Mouse (Mus musculus): ENCODE data around the gene Prr19. TPM values are rescaled to one million over a fixed set of nuclear protein-coding genes. Genes with fewer than 3 reads are reported as not detected.

Prr19 gene
- polyA plus RNA-seq, 1 experiment from 2014 or later, result 1.1 TPM

DNA sequence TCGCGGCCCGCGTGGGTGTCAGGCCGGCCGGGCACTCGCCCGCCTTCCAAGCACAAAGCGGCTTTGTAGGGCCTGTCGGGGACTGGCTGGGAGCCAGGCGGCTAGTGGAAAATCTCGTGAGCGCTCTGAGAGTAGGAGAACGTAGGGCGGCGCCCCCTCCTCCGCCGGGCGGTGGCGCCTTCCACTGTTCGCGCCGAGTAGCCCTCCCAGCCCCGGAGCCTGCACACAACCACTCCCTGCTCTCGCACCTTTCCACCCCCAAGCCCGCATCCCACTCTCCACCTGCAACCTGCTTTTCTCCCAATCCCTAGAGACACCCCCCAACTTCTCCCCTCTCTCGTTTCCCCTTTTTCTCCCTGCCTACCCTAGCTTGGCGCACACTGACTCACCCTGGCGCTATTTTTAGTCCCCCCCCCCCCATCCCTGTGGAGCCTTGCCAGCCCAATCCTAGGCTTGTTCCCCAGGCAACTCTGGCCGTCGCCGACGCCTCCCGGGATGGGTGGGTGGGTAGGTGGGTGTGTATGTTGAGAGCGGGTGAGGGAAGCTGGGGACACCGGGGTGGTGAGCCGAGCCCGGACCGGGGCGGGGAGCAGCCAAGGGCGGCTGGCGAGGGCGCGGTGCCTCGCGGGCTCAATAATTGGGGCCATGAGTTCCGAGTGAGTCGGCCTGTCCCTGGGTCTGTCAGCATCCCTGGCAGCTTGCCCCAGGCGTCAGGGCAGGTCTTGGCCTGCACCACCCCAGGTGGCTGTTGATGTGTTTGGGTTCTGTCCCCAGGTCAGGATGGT, 21.9 kb upstream of the Prr19 start:
- Histone ChIP-seq H3K36me3 (peaks cover under 1% of the 10 kb centered on the region; the same call in 1 of the 2 replicates), H3K4me1 (peaks cover 82% of the 10 kb centered on the region), H3K9me3 (replicated peaks) (no peaks in the 10 kb centered on the region), H3K27ac (replicated peaks) (peak overlapping the region; percentile 97), H3K4me3 (peak overlapping the region; percentile 86), H3K27me3 (ENCODE audit: low read depth, poor library complexity, severe bottlenecking) (no peaks in the 10 kb centered on the region)
- peak; percentile 89 for DNase-seq (ENCODE audit: low spot score)
- under 1% methylated on average over 49 of the region's 49 CpGs for WGBS

DNA sequence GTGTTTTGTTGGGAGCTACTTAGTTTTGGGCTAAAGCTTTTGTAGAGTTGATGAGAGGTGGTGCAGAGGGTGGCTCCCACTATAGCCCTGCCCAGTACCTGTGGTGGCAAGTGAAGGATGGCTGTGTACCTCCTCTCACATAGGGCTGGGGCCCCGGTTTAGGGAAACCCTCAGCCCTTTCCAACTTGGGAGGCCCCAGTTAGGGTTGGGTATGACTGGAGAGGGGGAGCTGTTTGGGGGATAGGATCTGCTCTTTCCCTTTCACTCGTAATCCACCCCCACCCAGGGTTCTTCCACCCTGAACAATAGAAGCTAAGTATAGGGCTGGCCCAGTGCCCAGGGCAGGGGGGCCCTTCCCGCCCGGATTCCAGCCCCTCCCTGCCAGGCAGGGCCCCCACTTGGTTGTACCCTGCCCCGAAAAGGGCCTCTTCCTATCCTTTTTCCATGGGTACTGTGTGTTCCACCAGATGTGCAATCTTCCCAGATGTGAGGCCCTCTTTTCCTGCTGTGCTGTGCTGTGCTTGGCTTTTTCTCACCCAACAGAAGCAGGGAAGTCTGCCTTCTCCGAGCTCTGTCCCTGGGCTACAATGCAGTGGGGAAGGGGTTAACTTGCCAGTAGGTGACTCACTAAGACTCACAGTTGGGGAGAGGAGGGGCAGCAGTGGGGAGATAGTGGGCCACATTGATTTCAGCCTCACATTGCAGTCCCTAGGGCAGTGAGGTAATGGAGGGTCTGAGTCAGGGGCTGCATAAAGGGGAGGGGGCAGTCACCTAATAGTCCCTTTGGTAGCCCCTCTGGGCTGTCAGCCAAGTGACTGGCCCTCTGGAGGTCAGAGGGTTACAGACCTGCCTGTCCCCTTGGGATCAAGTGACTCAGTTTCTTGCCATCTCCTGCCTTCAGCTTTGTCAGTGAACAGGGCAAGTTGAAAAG, 21.1 kb upstream of the Prr19 start:
- WGBS, result 5% methylated on average over 6 of the region's 6 CpGs
- H3K36me3 ChIP-seq, result peaks cover 10% of the 10 kb centered on the region
- H3K27me3 ChIP-seq (ENCODE audit: low read depth, poor library complexity, severe bottlenecking), result no peaks in the 10 kb centered on the region
- H3K27ac ChIP-seq (replicated peaks), result peak overlapping the region; percentile 97
- H3K4me1 ChIP-seq, result peaks cover 83% of the 10 kb centered on the region
- DNase-seq (ENCODE audit: low spot score), result peak; percentile 35
- H3K4me3 ChIP-seq, result peak overlapping the region; percentile 86
- no peaks in the 10 kb centered on the region for H3K9me3 ChIP-seq (replicated peaks)

DNA sequence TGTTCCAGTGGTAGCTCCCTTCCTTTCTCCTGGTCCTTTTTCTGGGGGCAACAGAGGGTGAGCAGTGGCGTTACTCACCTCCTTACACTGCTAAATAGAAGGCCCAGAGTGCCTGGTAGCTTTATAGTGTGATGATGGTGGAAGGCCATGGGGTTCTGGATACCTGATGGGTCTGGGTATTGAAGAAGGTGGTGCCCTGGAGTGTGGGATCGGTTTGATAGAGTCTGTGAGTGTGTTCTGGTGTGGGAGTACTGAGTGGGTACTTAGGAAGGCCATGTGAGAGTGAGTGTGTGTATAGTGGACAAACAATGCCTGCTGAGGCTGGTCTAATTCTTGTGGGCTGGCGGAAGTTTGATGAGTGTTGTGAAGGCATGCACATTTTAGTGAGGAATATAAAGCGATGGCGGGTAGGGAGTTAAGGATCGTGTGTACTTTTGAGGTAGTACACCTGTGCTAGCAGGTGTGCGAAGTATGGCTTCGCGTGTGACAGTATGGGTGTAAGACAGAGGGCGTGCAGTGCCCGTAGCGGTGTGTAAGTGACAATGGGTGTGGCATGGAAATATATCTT, 20.0 kb upstream of the Prr19 start:
- peak overlapping the region; percentile 86 for H3K4me3 ChIP-seq
- no peak for DNase-seq (ENCODE audit: low spot score)
- peaks cover 21% of the 10 kb centered on the region for H3K36me3 ChIP-seq
- no peaks in the 10 kb centered on the region for H3K27me3 ChIP-seq (ENCODE audit: low read depth, poor library complexity, severe bottlenecking)
- no peaks in the 10 kb centered on the region for H3K9me3 ChIP-seq (replicated peaks)
- peak overlapping the region; percentile 97 for H3K27ac ChIP-seq (replicated peaks)
- H3K4me1 ChIP-seq, result peaks cover 75% of the 10 kb centered on the region
- 27% methylated on average over 12 of the region's 12 CpGs for WGBS

DNA sequence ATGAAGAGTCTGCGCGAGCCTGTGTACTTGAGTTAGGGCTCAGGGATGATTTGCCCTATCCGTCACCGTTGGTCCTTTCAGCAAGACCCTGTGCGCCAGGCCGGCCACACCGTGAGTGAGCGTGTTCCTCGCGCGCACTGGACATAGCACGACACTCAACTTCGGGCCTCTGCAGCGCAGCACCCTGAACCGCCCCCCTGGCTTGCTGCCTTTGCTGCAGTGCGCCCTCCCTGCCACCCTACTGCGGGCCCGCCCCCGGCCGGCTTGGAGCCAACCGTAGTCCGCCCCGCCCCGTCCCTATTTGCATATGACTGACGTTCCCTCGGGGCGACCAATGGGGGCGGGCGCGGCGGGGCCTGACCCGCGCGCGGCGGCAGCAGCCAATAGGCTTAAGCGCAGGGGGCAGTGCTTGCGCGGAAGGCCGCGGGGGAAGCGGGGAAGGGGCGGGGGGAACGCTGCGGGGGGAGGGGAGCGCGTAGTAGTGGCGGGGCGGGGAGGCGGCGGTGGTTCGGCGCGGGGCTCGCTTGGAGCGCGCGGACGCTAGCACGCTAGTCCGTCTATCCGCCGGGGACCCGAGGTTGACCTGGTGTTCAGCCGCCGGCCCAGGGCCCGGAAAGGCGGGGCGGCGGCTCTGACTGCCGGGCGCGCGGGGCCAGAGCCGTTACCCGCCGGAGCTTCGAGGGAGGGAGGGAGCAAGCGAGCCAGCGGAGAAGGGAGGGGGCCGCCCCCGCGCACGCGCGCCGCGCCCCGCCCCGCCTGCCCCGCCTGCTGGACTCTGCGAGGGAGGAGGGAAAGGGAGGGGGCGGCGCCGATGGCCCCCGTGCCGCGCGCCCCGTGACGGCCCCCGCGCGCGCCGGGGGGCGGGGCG, 19.2 kb upstream of the Prr19 start:
- Histone ChIP-seq H3K27me3 (ENCODE audit: low read depth, poor library complexity, severe bottlenecking) (no peaks in the 10 kb centered on the region), H3K4me3 (peak overlapping the region; percentile 86), H3K9me3 (replicated peaks) (no peaks in the 10 kb centered on the region), H3K4me1 (peaks cover 74% of the 10 kb centered on the region), H3K36me3 (peaks cover 28% of the 10 kb centered on the region), H3K27ac (replicated peaks) (peak overlapping the region; percentile 97)
- 1% methylated on average over 74 of the region's 108 CpGs for WGBS
- DNase-seq (ENCODE audit: low spot score), result peak; percentile 97

DNA sequence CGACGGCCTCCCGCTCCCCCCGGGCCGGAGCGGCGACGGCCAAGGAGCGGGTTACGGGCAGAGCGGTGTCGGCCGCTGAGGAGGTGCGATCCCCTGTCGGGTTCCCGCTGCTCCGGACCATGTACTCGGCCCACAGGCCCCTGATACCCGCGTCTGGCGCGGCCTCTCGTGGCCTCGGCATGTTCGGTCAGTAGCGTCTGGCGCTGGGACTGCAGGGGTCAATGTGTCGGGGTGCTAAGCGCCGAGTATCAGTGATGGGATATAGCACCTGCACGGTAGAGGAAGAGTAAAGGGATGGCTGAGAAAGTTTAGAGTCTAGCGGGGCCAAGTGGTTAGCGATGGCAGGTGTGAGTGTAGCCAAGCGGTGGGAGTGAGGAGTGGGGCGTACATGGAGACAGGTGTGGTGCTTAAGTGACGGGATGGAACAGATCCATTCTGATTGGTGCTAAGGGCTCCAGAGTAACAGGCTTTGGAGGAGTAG, 18.4 kb upstream of the Prr19 start:
- DNase-seq (ENCODE audit: low spot score), result peak; percentile 75
- WGBS, result 1% methylated on average over 32 of the region's 36 CpGs
- no peaks in the 10 kb centered on the region for H3K27me3 ChIP-seq (ENCODE audit: low read depth, poor library complexity, severe bottlenecking)
- H3K4me1 ChIP-seq, result peaks cover 67% of the 10 kb centered on the region
- H3K27ac ChIP-seq (replicated peaks), result peak overlapping the region; percentile 97
- peaks cover 36% of the 10 kb centered on the region for H3K36me3 ChIP-seq
- H3K4me3 ChIP-seq, result peak overlapping the region; percentile 86
- H3K9me3 ChIP-seq (replicated peaks), result no peaks in the 10 kb centered on the region

DNA sequence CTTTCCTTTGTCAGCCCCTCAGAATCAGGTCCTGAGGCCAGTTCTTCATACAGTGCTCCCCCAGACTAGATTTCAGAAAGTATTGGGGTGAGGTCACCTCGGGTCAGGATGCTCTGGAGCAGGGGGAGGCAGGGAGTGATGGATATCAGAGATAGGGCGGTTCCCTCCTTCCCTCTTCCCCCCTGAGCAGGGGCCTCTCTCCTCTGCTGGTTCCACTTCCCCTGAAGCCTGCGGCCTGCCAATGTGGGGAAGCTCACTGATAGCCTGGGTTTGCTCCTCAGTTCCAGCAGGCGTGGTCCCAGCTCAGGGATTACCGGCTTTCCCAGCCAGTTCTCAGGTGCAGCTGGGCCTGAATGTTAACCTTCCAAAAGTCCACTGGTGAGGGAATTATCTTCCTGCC, 17.6 kb upstream of the Prr19 start:
- 42% methylated on average over 5 of the region's 5 CpGs for WGBS
- Histone ChIP-seq H3K4me1 (peaks cover 59% of the 10 kb centered on the region), H3K27ac (replicated peaks) (peak overlapping the region; percentile 97), H3K4me3 (peak overlapping the region; percentile 86), H3K27me3 (ENCODE audit: low read depth, poor library complexity, severe bottlenecking) (no peaks in the 10 kb centered on the region), H3K9me3 (replicated peaks) (no peaks in the 10 kb centered on the region), H3K36me3 (peaks cover 45% of the 10 kb centered on the region)
- DNase-seq (ENCODE audit: low spot score), result no peak

DNA sequence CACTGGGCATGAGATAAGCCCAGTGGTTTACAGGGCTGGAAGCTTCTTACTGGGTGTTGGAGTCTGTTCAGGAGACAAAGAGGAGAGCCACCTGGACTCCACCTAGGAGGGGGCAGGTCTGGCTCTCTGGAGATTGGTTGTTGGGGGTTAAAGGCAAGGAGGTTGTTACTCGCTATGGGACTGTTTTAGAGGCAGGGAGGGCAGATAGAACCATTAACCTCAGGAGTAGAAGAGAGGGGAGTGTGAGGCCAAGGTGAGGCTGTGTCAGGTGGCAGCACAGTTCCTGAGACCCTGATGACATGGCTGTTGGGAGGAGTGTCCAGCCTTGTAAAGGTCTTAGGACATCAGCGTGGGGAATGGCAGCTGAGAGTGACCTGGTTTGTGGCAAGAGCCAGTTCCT, 17.0 kb upstream of the Prr19 start:
- H3K27me3 ChIP-seq (ENCODE audit: low read depth, poor library complexity, severe bottlenecking), result no peaks in the 10 kb centered on the region
- H3K27ac ChIP-seq (replicated peaks), result peak overlapping the region; percentile 97; the same call in 1 of the 2 replicates
- H3K4me1 ChIP-seq, result peaks cover 54% of the 10 kb centered on the region
- peaks cover 4% of the 10 kb centered on the region; the same call in 1 of the 2 replicates for H3K9me3 ChIP-seq (replicated peaks)
- H3K4me3 ChIP-seq, result peak overlapping the region; percentile 86
- H3K36me3 ChIP-seq, result peaks cover 50% of the 10 kb centered on the region
- no peak for DNase-seq (ENCODE audit: low spot score)
- 91% methylated on average over 2 of the region's 2 CpGs for WGBS

DNA sequence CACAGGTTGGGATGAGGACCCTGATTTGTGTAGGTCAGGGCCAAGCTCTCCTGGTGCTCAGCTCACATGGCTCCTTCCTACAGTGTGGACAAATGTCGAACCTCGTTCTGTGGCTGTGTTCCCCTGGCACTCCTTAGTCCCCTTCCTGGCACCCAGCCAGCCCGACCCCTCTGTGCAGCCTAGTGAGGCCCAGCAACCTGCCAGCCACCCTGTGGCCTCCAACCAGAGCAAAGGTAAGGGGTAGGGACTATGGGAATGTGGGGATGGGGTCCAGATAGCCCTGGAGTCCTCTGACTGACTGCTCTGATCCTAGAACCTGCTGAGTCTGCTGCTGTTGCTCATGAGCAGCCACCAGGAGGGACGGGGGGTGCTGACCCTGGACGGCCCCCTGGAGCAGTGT, 16.4 kb upstream of the Prr19 start:
- H3K9me3 ChIP-seq (replicated peaks), result peaks cover 9% of the 10 kb centered on the region; the same call in 1 of the 2 replicates
- peaks cover 48% of the 10 kb centered on the region for H3K4me1 ChIP-seq
- peaks cover 56% of the 10 kb centered on the region for H3K36me3 ChIP-seq
- no peak for DNase-seq (ENCODE audit: low spot score)
- WGBS, result 91% methylated on average over 5 of the region's 5 CpGs
- no peak overlapping the region for H3K27ac ChIP-seq (replicated peaks)
- H3K4me3 ChIP-seq, result peak overlapping the region; percentile 29
- H3K27me3 ChIP-seq (ENCODE audit: low read depth, poor library complexity, severe bottlenecking), result no peaks in the 10 kb centered on the region

DNA sequence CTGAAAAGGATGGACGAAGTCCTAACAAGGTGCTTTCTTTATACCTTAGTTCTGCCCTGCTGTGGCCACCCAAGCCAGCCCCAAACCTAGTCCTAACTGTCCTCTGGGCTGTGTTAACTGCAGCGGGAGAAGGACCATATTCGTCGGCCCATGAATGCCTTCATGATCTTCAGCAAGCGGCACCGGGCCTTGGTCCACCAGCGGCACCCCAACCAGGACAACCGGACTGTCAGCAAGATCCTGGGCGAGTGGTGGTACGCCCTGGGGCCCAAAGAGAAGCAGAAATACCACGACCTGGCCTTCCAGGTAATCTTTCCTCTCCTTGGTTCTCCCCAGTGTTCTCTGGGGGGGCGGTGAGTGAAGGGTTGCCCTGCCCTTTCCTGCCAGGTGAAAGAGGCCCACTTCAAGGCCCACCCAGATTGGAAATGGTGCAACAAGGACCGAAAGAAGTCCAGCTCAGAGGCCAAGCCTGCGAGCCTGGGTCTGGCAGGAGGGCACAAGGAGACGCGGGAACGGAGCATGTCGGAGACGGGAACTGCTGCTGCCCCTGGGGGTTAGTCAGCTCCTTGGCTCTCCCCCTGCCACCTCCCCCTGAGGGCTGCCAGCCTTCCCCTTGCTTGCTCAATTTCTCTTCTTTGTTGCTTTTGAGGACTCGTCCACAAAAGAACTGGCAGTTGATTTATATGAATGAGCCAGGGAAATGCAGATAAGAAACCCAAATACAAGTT, 15.5 kb upstream of the Prr19 start:
- H3K4me3 ChIP-seq, result 0 out of 2 replicates have a peak overlapping the region, but pooled peaks have one; percentile 29
- H3K36me3 ChIP-seq, result peaks cover 65% of the 10 kb centered on the region
- peaks cover 39% of the 10 kb centered on the region for H3K4me1 ChIP-seq
- 94% methylated on average over 20 of the region's 20 CpGs for WGBS
- H3K9me3 ChIP-seq (replicated peaks), result peaks cover 11% of the 10 kb centered on the region; the same call in 1 of the 2 replicates
- no peak for DNase-seq (ENCODE audit: low spot score)
- H3K27me3 ChIP-seq (ENCODE audit: low read depth, poor library complexity, severe bottlenecking), result no peaks in the 10 kb centered on the region
- no peak overlapping the region; the same call in 1 of the 2 replicates for H3K27ac ChIP-seq (replicated peaks)

DNA sequence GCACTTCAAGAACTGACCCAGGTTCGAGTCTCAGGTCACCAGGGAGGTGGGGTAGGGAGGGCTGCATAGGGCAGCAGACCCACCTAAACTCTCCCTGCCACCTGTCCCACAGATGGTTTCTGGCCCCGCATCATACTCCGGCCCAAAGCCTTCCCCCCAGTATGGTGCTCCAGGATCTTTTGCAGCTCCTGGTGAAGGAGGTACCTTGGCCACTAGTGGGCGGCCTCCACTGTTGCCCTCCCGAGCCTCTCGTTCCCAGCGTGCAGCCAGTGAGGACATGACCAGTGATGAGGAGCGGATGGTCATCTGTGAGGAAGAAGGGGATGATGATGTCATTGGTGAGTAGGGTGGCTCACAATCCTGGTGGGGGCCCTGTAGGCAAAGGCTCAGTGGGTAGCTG, 14.2 kb upstream of the Prr19 start:
- H3K4me3 ChIP-seq, result no peak overlapping the region
- H3K27me3 ChIP-seq (ENCODE audit: low read depth, poor library complexity, severe bottlenecking), result no peaks in the 10 kb centered on the region
- H3K27ac ChIP-seq (replicated peaks), result no peak overlapping the region
- peaks cover 29% of the 10 kb centered on the region for H3K4me1 ChIP-seq
- DNase-seq (ENCODE audit: low spot score), result no peak
- 81% methylated on average over 8 of the region's 8 CpGs for WGBS
- peaks cover 11% of the 10 kb centered on the region; the same call in 1 of the 2 replicates for H3K9me3 ChIP-seq (replicated peaks)
- H3K36me3 ChIP-seq, result peaks cover 78% of the 10 kb centered on the region

DNA sequence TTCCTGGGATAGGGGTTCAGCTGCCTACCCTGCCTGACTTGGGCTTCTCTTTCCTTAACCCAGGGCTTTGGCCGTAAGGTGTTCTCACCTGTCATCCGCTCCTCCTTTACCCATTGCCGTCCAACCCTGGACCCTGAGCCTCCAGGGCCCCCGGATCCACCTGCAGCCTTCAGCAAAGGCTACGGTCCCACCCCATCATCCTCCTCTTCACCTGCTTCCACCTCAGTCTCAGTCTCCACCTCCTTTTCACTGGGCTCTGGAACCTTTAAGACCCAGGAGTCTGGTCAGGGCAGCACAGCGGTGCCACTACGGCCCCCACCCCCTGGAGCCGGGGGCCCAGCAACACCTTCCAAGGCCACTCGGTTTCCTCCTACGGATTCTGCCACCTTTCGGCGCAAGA, 13.2 kb upstream of the Prr19 start:
- no peak for DNase-seq (ENCODE audit: low spot score)
- Histone ChIP-seq H3K9me3 (replicated peaks) (peaks cover 11% of the 10 kb centered on the region; the same call in 1 of the 2 replicates), H3K4me3 (no peak overlapping the region), H3K27ac (replicated peaks) (no peak overlapping the region), H3K27me3 (ENCODE audit: low read depth, poor library complexity, severe bottlenecking) (no peaks in the 10 kb centered on the region), H3K4me1 (peaks cover 28% of the 10 kb centered on the region), H3K36me3 (peaks cover 88% of the 10 kb centered on the region)
- 95% methylated on average over 12 of the region's 12 CpGs for WGBS

Data from midbrain, embryonic 10.5 days (tissue).